9 mouse cellular contexts compared by ENCODE assay signal in genomic region chr5:135363540-135363939, GRCm38 (mm10). TPM values are rescaled to one million over a fixed set of nuclear protein-coding genes. Genes with fewer than 3 reads are reported as not detected.
DNase-seq lines count a peak whose midpoint lies in the region; ATAC-seq and TF ChIP-seq lines count a peak whose summit lies in the region.
"Had no signal": no experiment of that assay in that cellular context is flagged by ENCODE, and none has a peak within 500 bp of the region (broad histone marks: within the 10 kb centered on the region; RNA-seq: fewer than 3 reads in every experiment).

No protein-coding gene starts in this region.

- H3K4me1 ChIP-seq in forebrain, postnatal 0 days (ENCODE audit: insufficient read depth): no peaks in the 10 kb centered on the region
- 0 out of 2 replicates have a peak, but pooled peaks cover under 1% of the 10 kb centered on the region for H3K4me1 ChIP-seq in forebrain, embryonic 15.5 days
- H3K4me1 ChIP-seq in thymus, adult 2 months (replicated peaks; ENCODE audit: control insufficient read depth, insufficient read depth, low read length): no peaks in the 10 kb centered on the region
- H3K4me1 ChIP-seq in kidney, embryonic 16.5 days (ENCODE audit: insufficient read depth, low read length): no peaks in the 10 kb centered on the region
- no peaks in the 10 kb centered on the region for H3K4me1 ChIP-seq in neural tube, embryonic 11.5 days (ENCODE audit: control insufficient read depth, insufficient read depth, low read length)

- no peak for ATAC-seq in forebrain, postnatal 0 days
- ATAC-seq in forebrain, embryonic 15.5 days (replicated peaks): no peak
- peak; percentile 60 for ATAC-seq in kidney, embryonic 16.5 days (ENCODE audit: low FRiP score, low TSS enrichment)
- ATAC-seq in neural tube, embryonic 11.5 days (ENCODE audit: insufficient read depth, low FRiP score, low TSS enrichment): no peak

- TF ChIP-seq CTCF in forebrain, postnatal 0 days (IDR thresholded peaks at IDR 0.05; ENCODE audit: low read depth): peak; percentile 62
- TF ChIP-seq CTCF in thymus, adult 2 months (IDR thresholded peaks at IDR 0.05; ENCODE audit: borderline replicate concordance, control insufficient read depth, extremely low read depth, insufficient read depth, low read length, poor library complexity): peak; percentile 53; the same call in 1 of the 2 replicates

- no peaks in the 10 kb centered on the region for H3K27me3 ChIP-seq in forebrain, postnatal 0 days (ENCODE audit: insufficient read depth, low read length)
- H3K27me3 ChIP-seq in forebrain, embryonic 15.5 days: no peaks in the 10 kb centered on the region
- no peaks in the 10 kb centered on the region for H3K27me3 ChIP-seq in thymus, adult 2 months (ENCODE audit: control insufficient read depth, insufficient read depth, low read length)
- no peaks in the 10 kb centered on the region for H3K27me3 ChIP-seq in kidney, embryonic 16.5 days (ENCODE audit: insufficient read depth, low read length)
- H3K27me3 ChIP-seq in neural tube, embryonic 11.5 days (ENCODE audit: control insufficient read depth, insufficient read depth, low read length): no peaks in the 10 kb centered on the region

- H3K9me3 ChIP-seq in forebrain, postnatal 0 days (ENCODE audit: low read length): no peaks in the 10 kb centered on the region
- H3K9me3 ChIP-seq in forebrain, embryonic 15.5 days: no peaks in the 10 kb centered on the region
- no peaks in the 10 kb centered on the region for H3K9me3 ChIP-seq in kidney, embryonic 16.5 days (ENCODE audit: low read length)
- H3K9me3 ChIP-seq in neural tube, embryonic 11.5 days (ENCODE audit: control insufficient read depth, low read length): no peaks in the 10 kb centered on the region

- no peak for TF ChIP-seq POLR2A in thymus, adult 2 months (IDR thresholded peaks at IDR 0.05; ENCODE audit: control insufficient read depth, extremely low read depth, insufficient read depth, low read length, poor library complexity)

- H3K4me2 ChIP-seq in forebrain, postnatal 0 days (ENCODE audit: low read depth): no peak overlapping the region
- no peak overlapping the region for H3K4me2 ChIP-seq in forebrain, embryonic 15.5 days (replicated peaks)
- no peak overlapping the region for H3K4me2 ChIP-seq in kidney, embryonic 16.5 days (replicated peaks; ENCODE audit: low read depth, low read length)
- no peak overlapping the region for H3K4me2 ChIP-seq in neural tube, embryonic 11.5 days (ENCODE audit: low read depth)

- no peak overlapping the region for H3K4me3 ChIP-seq in forebrain, postnatal 0 days (ENCODE audit: low read depth, low read length)
- H3K4me3 ChIP-seq in forebrain, embryonic 15.5 days: no peak overlapping the region
- H3K4me3 ChIP-seq in thymus, adult 2 months (ENCODE audit: control insufficient read depth, insufficient read depth, low read length): no peak overlapping the region
- H3K4me3 ChIP-seq in kidney, embryonic 16.5 days (ENCODE audit: low read length): no peak overlapping the region
- no peak overlapping the region for H3K4me3 ChIP-seq in neural tube, embryonic 11.5 days (ENCODE audit: low read depth, low read length)

- no peak overlapping the region for H3K9ac ChIP-seq in forebrain, postnatal 0 days
- H3K9ac ChIP-seq in forebrain, embryonic 15.5 days (replicated peaks): no peak overlapping the region
- H3K9ac ChIP-seq in kidney, embryonic 16.5 days (replicated peaks; ENCODE audit: low read length): no peak overlapping the region
- H3K9ac ChIP-seq in neural tube, embryonic 11.5 days (ENCODE audit: low read length): no peak overlapping the region

- no peak overlapping the region for H3K27ac ChIP-seq in forebrain, postnatal 0 days (ENCODE audit: low read depth, low read length)
- H3K27ac ChIP-seq in forebrain, embryonic 15.5 days (replicated peaks): no peak overlapping the region
- no peak overlapping the region for H3K27ac ChIP-seq in thymus, adult 2 months (ENCODE audit: control insufficient read depth, insufficient read depth, low read length)
- no peak overlapping the region for H3K27ac ChIP-seq in kidney, embryonic 16.5 days (ENCODE audit: low read length)
- H3K27ac ChIP-seq in neural tube, embryonic 11.5 days (ENCODE audit: low read depth, low read length): no peak overlapping the region

- H3K36me3 ChIP-seq in forebrain, postnatal 0 days (ENCODE audit: insufficient read depth): no peaks in the 10 kb centered on the region
- H3K36me3 ChIP-seq in forebrain, embryonic 15.5 days: no peaks in the 10 kb centered on the region
- H3K36me3 ChIP-seq in thymus, adult 2 months (ENCODE audit: control insufficient read depth, insufficient read depth, low read length): no peaks in the 10 kb centered on the region
- no peaks in the 10 kb centered on the region for H3K36me3 ChIP-seq in kidney, embryonic 16.5 days (ENCODE audit: insufficient read depth, low read length)
- no peaks in the 10 kb centered on the region for H3K36me3 ChIP-seq in neural tube, embryonic 11.5 days (ENCODE audit: control insufficient read depth, insufficient read depth, low read length)

- WGBS in forebrain, postnatal 0 days: 27% methylated on average over 12 of the region's 12 CpGs
- WGBS in forebrain, embryonic 15.5 days: 26% methylated on average over 12 of the region's 12 CpGs
- 40% methylated on average over 12 of the region's 12 CpGs for WGBS in thymus, adult 2 months
- 27% methylated on average over 12 of the region's 12 CpGs for WGBS in kidney, embryonic 16.5 days
- 32% methylated on average over 12 of the region's 12 CpGs for WGBS in neural tube, embryonic 11.5 days

- no peak for DNase-seq in forebrain, postnatal 0 days
- DNase-seq in thymus, adult 2 months: no peak
- DNase-seq in thymus, postnatal 25 days: no peak
- peak; percentile 66 for DNase-seq in neural tube, embryonic 11.5 days (ENCODE audit: low spot score)
- no peak for DNase-seq in frontal cortex, postnatal 10 days (ENCODE audit: low spot score in 2 of 2)
- DNase-seq in c-Kit-positive CD71-positive TER-119-positive erythroid progenitor cells, embryonic 14.5 days (ENCODE audit: low spot score): no peak

RNA-seq across cellular contexts. Expression of gene Nsun5, which starts 6.2 kb away (rescaled TPM):
- total RNA-seq in forebrain, postnatal 0 days (2014; rRNA removed): 20.2 and 29.5 TPM in 2 replicates
- polyA plus RNA-seq in forebrain, postnatal 0 days (2015; fragmentation: Nextera tagmentation; extraction: Ambion mirVana): 19.5 and 20.4 TPM in 2 replicates
- 40.3 and 40.7 TPM in 2 replicates for polyA plus RNA-seq in forebrain, embryonic 15.5 days (2015; fragmentation: Nextera tagmentation; extraction: Ambion mirVana)
- polyA plus RNA-seq in thymus, adult 2 months (2012; rRNA removed): 65.6 and 74.4 TPM in 2 replicates
- polyA plus RNA-seq in kidney, embryonic 16.5 days (2015; fragmentation: Nextera tagmentation; extraction: Ambion mirVana): 40.1 and 40.5 TPM in 2 replicates
- polyA plus RNA-seq in neural tube, embryonic 11.5 days (2014; fragmentation: Nextera tagmentation; extraction: Ambion mirVana): 30.3 and 30.5 TPM in 2 replicates

RNA-seq across cellular contexts. Expression of gene Trim50, which starts 10.4 kb away (rescaled TPM):
- total RNA-seq in forebrain, postnatal 0 days (2014; rRNA removed): not detected in 2 replicates
- polyA plus RNA-seq in forebrain, postnatal 0 days (2015; fragmentation: Nextera tagmentation; extraction: Ambion mirVana): not detected in 2 replicates
- not detected in 2 replicates for polyA plus RNA-seq in forebrain, embryonic 15.5 days (2015; fragmentation: Nextera tagmentation; extraction: Ambion mirVana)
- not detected in 2 replicates for polyA plus RNA-seq in thymus, adult 2 months (2012; rRNA removed)
- polyA plus RNA-seq in kidney, embryonic 16.5 days (2015; fragmentation: Nextera tagmentation; extraction: Ambion mirVana): not detected in 2 replicates
- polyA plus RNA-seq in neural tube, embryonic 11.5 days (2014; fragmentation: Nextera tagmentation; extraction: Ambion mirVana): not detected in 2 replicates
- total RNA-seq: left cerebral cortex, postnatal 10 days had no signal

RNA-seq across cellular contexts. Expression of gene Fkbp6, which starts 13.7 kb away (rescaled TPM):
- total RNA-seq in forebrain, postnatal 0 days (2014; rRNA removed): not detected in 2 replicates
- 0.18 TPM in 1 of 2 replicates, not detected in the other for polyA plus RNA-seq in forebrain, postnatal 0 days (2015; fragmentation: Nextera tagmentation; extraction: Ambion mirVana)
- 0.18 TPM in 1 of 2 replicates, not detected in the other for polyA plus RNA-seq in forebrain, embryonic 15.5 days (2015; fragmentation: Nextera tagmentation; extraction: Ambion mirVana)
- 0.10 TPM in 1 of 2 replicates, not detected in the other for polyA plus RNA-seq in thymus, adult 2 months (2012; rRNA removed)
- polyA plus RNA-seq in kidney, embryonic 16.5 days (2015; fragmentation: Nextera tagmentation; extraction: Ambion mirVana): 0.23 and 0.50 TPM in 2 replicates
- not detected in 2 replicates for polyA plus RNA-seq in neural tube, embryonic 11.5 days (2014; fragmentation: Nextera tagmentation; extraction: Ambion mirVana)

RNA-seq across cellular contexts. Expression of gene Pom121, which starts 30.8 kb away (rescaled TPM):
- 6.0 and 9.9 TPM in 2 replicates for total RNA-seq in forebrain, postnatal 0 days (2014; rRNA removed)
- 6.0 and 8.1 TPM in 2 replicates for polyA plus RNA-seq in forebrain, postnatal 0 days (2015; fragmentation: Nextera tagmentation; extraction: Ambion mirVana)
- 13.2 and 13.7 TPM in 2 replicates for polyA plus RNA-seq in forebrain, embryonic 15.5 days (2015; fragmentation: Nextera tagmentation; extraction: Ambion mirVana)
- 50.3 and 78.1 TPM in 2 replicates for polyA plus RNA-seq in thymus, adult 2 months (2012; rRNA removed)
- 11.4 and 13.6 TPM in 2 replicates for polyA plus RNA-seq in kidney, embryonic 16.5 days (2015; fragmentation: Nextera tagmentation; extraction: Ambion mirVana)
- polyA plus RNA-seq in neural tube, embryonic 11.5 days (2014; fragmentation: Nextera tagmentation; extraction: Ambion mirVana): 19.9 and 20.3 TPM in 2 replicates
